Mouse (Mus musculus): ENCODE data around the gene Fgf2.

Fgf2 gene

GRCm38 (mm10) chr3:37414413-37414960, 66.3 kb downstream of the Fgf2 start:
- in situ Hi-C loops (cut with MboI): no loop called here

- in situ Hi-C loops (cut with MboI): no loop called here
These were observed 70.2 kb downstream of the Fgf2 start for GRCm38 (mm10) chr3:37418341-37418740.

- in situ Hi-C loops (cut with MboI): no loop called here
These were observed 70.9 kb downstream of the Fgf2 start for GRCm38 (mm10) chr3:37418961-37419457.

DNA sequence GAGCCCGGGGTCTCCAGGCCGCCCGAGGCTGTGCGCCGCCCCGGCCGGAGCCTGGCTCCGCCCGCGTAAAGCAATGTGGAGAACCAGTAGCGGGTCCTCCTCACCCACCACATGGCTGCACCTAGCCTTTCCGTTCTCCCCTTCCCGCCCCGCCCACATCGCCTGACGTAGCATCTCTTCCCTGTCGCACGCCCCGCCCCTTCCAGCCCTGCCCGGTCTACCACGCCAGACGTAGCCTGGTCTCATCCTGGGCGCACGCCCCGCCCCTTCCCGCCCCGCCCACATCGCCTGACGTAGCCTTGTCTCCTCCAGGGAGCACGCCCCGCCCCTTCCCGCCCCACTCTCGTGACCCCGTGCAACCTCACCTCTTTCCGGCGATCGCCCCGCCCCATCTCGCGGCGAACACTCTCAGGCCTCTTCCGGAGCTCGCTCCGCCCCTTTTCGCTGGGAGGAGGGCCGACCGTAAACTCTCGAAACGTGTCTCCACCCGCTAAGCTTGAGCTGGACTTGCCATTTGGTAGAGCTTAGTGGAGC, 71.4 kb downstream of the Fgf2 start, which contains the start of gene Spata5:
Spata5 (plus strand) TSS at position 439 of the 534 bp plus-strand sequence.
- in situ Hi-C loops (cut with MboI): no loop called here

DNA sequence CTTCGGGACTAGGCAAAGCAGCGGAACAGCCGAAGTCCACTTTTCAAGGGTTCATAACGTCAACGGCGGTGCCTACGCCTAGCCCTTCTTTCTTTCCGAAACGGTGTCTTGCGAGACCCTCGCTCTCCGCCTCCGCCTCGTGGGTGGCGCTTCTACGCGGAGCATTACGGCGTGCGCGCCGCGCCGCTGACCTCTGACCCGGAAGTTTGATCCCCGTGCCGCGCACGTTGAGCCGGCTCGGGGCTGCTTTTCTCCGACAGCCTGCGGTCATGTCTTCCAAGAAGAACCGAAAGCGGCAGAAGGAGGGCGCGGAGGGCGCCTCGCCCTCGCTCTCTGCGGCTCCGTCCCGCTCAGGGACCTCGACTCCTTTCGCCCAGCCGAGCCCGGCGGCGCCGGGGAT, 71.9 kb downstream of the Fgf2 start, which contains the start of gene Nudt6:
Nudt6 (minus strand) TSS at position 140 of the 400 bp plus-strand sequence.
- in situ Hi-C loops (cut with MboI): no loop called here

- in situ Hi-C loops (cut with MboI): no loop called here
These were observed 72.5 kb downstream of the Fgf2 start for GRCm38 (mm10) chr3:37420641-37421040.

DNA sequence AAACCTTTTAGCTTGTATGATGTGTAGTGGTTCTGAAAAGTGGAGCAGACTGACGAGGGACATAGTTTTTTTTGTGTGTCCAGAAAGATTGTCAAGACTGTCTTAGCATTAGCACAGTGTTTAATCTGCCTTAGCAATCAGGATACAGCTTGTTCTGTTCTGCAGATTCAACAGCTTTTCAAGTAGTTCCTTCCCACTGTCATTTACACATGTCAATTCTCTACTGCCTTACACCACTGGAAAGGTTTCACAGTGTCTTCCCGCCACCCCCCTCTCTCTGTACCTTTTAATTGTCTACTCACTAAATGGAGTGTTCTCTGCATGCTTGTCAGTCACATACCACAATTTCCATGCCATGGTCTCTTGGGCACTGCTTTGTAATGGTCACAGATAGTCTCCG, 73.0 kb downstream of the Fgf2 start:
- in situ Hi-C loops (cut with MboI): no loop called here

DNA sequence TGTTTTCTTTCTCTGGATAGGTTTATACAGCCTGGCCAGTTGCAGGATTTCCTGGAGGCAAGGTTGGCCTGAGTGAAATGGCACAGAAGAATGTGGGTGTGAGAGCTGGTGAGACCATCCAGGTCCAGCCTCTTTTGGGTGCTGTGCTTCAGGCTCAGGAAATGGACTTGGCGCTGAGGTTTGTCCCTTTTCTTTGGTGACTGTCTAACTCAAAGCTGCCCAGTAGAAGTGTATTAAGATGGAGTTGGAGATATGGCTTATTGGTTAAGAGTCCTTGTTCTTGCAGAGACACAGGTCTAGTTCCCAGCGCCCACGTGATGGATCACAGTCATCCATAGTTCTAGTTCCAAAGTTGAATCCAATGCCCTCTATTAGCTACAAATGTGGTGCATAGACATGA, 77.9 kb downstream of the Fgf2 start:
- in situ Hi-C loops (cut with MboI): no loop called here

GRCm38 (mm10) chr3:37430359-37430758, 82.2 kb downstream of the Fgf2 start:
- in situ Hi-C loops (cut with MboI): no loop called here

- in situ Hi-C loops (cut with MboI): no loop called here
These were observed 91.6 kb downstream of the Fgf2 start for GRCm38 (mm10) chr3:37439770-37440169.

- in situ Hi-C loops (cut with MboI): no loop called here
These were observed 95.3 kb downstream of the Fgf2 start for GRCm38 (mm10) chr3:37443409-37443808.

DNA sequence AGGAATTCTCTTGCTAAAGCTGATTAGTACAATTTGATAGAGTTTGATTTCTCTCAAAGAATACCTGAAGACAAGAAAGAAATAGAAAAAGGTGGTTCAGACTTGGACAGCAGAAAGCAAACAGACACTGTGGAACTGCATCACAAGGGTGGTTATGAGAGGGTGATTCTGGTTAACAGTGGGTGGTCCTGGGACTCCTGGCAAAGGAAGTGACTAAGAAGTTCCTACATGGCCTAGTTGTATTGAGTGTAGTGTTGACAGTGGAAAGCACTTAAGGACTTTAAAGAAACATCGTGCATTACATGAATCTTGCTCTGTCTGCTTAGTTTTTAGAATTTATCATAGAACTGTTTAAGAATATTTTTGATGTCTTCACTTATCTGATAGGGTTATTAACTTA, 107.8 kb downstream of the Fgf2 start:
- in situ Hi-C loops (cut with MboI): loop anchor here (25.0 kb wide), 1 partner anchor 756 kb away; no protein-coding TSS in a partner anchor
